Mouse (Mus musculus) frontal cortex, postnatal 14 days (tissue): ENCODE measurements around the gene Akr1c14.
"Not testable (repeated sequence)": the region's sequence is repeated elsewhere in the genome, so short reads cannot be mapped to it uniquely, and the experiment has no call there.

Source experiments
- DNase-seq, 2 experiments: peaks; one replicate each; pipeline ENCODE4 v3.0.0; 2022; ENCODE audit warnings: low spot score in 2 of 2

The Akr1c14 gene

DNA sequence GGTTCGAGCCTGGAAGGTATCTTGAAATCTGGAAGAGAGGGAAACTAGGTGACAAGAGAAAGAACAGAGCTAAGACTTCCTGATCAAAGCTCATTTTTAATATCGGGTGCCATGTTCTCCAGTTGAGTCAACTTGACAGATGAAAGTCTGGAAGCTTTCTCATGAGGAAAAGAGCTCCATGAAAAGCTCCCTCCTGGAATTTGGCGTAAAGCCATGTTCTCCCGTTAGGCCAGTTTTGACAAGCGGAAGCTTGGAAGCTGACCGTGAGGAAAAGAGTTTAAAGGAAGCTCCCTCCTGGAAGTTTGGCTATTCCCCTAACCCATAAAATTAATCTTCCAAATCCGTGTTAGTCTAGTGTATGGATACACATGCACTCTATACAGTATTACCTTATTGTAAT lies 74.3 kb downstream of the Akr1c14 start:
- no peak for DNase-seq

DNA sequence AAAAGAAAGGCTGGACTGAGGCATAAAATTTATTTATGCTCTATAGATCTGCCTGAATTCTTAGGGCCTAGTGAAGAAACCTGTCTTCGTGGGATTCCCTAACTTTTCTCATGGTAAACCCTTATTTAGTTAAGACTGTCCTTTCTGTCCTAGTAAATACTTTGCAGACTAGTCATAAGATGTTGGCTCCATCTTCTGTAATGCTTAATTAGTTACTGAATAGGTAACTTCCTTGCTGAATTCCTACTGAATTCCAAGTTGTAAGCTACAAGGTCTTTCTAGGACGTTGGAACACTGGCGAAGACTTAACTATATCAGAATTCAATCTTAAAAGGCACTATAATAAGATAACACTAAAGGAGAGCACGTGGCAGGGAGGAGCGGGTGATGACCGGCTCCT lies 75.7 kb downstream of the Akr1c14 start:
- DNase-seq = not testable (repeated sequence)

- DNase-seq = not testable (repeated sequence)
These were observed 77.0 kb downstream of the Akr1c14 start for GRCm38 (mm10) chr13:4125846-4126245.

DNA sequence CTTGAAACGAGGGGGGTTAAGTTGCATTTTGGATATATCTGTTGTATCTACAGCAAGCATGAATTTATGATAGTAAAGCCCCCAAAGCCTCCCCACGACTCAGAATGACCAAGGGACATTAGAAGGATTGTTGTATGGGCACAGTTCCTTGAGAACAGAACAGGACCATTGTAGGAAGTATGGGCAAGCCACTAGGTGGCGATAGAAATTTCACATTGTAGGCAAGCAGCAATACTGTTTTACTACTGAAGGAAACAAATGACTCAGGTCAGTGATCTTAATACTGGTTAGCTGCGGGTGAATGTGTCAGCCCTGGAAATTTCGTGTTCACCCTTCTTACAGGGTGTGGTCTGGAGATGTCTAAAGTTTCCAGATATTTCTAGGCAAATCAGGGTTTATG lies 80.3 kb downstream of the Akr1c14 start:
- peak in 1 of 2 experiments; percentile 7 for DNase-seq

- DNase-seq = no peak
These were observed 82.5 kb downstream of the Akr1c14 start for GRCm38 (mm10) chr13:4131317-4131716.

DNA sequence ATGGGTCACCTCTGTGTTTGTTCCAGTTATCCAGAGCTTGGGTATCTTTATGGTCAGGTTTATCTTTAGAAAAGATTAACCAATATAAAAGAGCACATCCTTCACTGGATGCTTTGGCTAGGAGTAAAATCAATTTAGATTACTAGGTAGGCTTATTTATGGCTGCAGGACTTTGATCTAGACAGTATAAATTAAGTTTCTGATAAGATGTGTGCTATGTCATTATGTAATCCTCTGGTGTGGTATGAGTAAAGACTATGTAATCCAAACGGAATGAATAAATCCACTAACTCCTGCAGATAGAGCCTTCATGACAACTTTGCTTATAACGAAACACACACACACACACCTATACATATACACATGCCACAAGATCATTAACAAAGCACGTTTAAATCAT lies 82.9 kb downstream of the Akr1c14 start:
- no peak for DNase-seq

DNA sequence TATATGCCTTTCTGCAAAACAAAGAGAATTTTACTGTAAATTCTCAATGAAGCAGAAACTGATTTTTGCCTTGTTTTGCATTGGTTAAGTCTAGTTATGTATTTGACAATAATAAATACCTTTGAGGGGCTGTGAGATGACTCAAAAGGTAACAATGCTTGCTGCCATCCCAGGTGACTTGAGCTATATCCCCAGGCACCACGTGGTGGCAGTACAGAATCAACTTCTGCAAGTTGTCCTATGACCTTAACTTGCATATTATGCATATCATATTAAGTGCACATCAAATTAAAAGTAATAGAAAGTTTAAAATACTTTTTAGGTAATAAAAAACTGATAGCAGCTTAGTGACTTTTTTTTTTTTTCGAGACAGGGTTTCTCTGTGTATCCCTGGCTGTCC lies 84.3 kb downstream of the Akr1c14 start:
- DNase-seq = peak in 1 of 2 experiments; percentile 6
